Mouse (Mus musculus) forebrain, embryonic 10.5 days (tissue): ENCODE measurements around the gene Zcwpw1. TPM values are rescaled to one million over a fixed set of nuclear protein-coding genes. Genes with fewer than 3 reads are reported as not detected.

ENCODE experiments used
- DNase-seq: peaks from one replicate; pipeline ENCODE4 v3.0.0-alpha.2; 2017; ENCODE audit warnings: low spot score; ENCODE audit errors: extremely low spot score
- H3K27ac ChIP-seq: fragments of 300-500 bp; sonication (generic); 2 replicates; pipeline ENCODE4 v1.5.1; 2016; ENCODE audit warnings: mild to moderate bottlenecking
- H3K27me3 ChIP-seq: fragments of 300-500 bp; sonication (generic); 2 replicates; pipeline ENCODE4 v1.6.1; 2016; ENCODE audit warnings: mild to moderate bottlenecking; ENCODE audit not compliant: poor library complexity, severe bottlenecking
- H3K36me3 ChIP-seq: fragments of 300-500 bp; sonication (generic); replicated peaks from 2 replicates; pipeline ENCODE4 v1.6.1; 2016; ENCODE audit warnings: mild to moderate bottlenecking, moderate library complexity
- H3K4me1 ChIP-seq: fragments of 300-500 bp; sonication (generic); 2 replicates; pipeline ENCODE4 v1.6.1; 2016
- H3K4me3 ChIP-seq: fragments of 300-500 bp; sonication (generic); 2 replicates; pipeline ENCODE4 v1.5.1; 2016; ENCODE audit warnings: mild to moderate bottlenecking, moderate library complexity
- H3K9me3 ChIP-seq: fragments of 300-500 bp; sonication (generic); 2 replicates; pipeline ENCODE4 v1.6.1; 2016; ENCODE audit warnings: mild to moderate bottlenecking, moderate library complexity
- WGBS: fragments of 180-500 bp; shearing (Covaris S2); methylation state at CpG from one replicate; pipeline ENCODE4 v1.1.7; 2016; 5-methylcytosine and 5-hydroxymethylcytosine counted together
- polyA plus RNA-seq: library from polyadenylated mRNA; unstranded; fragments of >200 nt; fragmentation: Nextera tagmentation; extraction: Ambion mirVana; gene quantifications from 2 replicates; pipeline ENCODE4 v1.2.1, GENCODE M21; 2016

Gene Zcwpw1
- polyA plus RNA-seq, 1 experiment from 2014 or later: 12.9 TPM

- Histone ChIP-seq H3K36me3 (no peaks in the 10 kb centered on the region), H3K9me3 (no peaks in the 10 kb centered on the region), H3K27me3 (no peaks in the 10 kb centered on the region), H3K4me3 (no peak overlapping the region), H3K27ac (no peak overlapping the region), H3K4me1 (no peaks in the 10 kb centered on the region)
- no peak for DNase-seq
- WGBS: 85% methylated on average over 3 of the region's 3 CpGs
These were observed 13.3 kb downstream of the Zcwpw1 start for GRCm38 (mm10) chr5:137800917-137801316.

GRCm38 (mm10) chr5:137806158-137806557 lies 18.6 kb downstream of the Zcwpw1 start:
- Histone ChIP-seq H3K36me3 (no peaks in the 10 kb centered on the region), H3K9me3 (no peaks in the 10 kb centered on the region), H3K4me3 (no peak overlapping the region), H3K27ac (no peak overlapping the region), H3K4me1 (no peaks in the 10 kb centered on the region), H3K27me3 (no peaks in the 10 kb centered on the region)
- 73% methylated on average over 1 of the region's 1 CpGs for WGBS
- no peak for DNase-seq

GRCm38 (mm10) chr5:137808316-137808715 lies 20.7 kb downstream of the Zcwpw1 start:
- Histone ChIP-seq H3K4me1 (no peaks in the 10 kb centered on the region), H3K4me3 (no peak overlapping the region), H3K27ac (no peak overlapping the region), H3K36me3 (no peaks in the 10 kb centered on the region), H3K27me3 (no peaks in the 10 kb centered on the region), H3K9me3 (no peaks in the 10 kb centered on the region)
- no peak for DNase-seq
- 92% methylated on average over 5 of the region's 5 CpGs for WGBS

GRCm38 (mm10) chr5:137817466-137818222 lies 30.0 kb downstream of the Zcwpw1 start:
- no peaks in the 10 kb centered on the region for H3K4me1 ChIP-seq
- 0 out of 2 replicates have a peak, but pooled peaks cover 5% of the 10 kb centered on the region for H3K9me3 ChIP-seq
- no peak overlapping the region for H3K4me3 ChIP-seq
- DNase-seq: no peak
- H3K27ac ChIP-seq: no peak overlapping the region
- H3K27me3 ChIP-seq: no peaks in the 10 kb centered on the region
- no peaks in the 10 kb centered on the region for H3K36me3 ChIP-seq
- 80% methylated on average over 4 of the region's 4 CpGs for WGBS

GRCm38 (mm10) chr5:137822126-137822525 lies 34.5 kb downstream of the Zcwpw1 start:
- no peak overlapping the region for H3K4me3 ChIP-seq
- no peaks in the 10 kb centered on the region for H3K27me3 ChIP-seq
- DNase-seq: no peak
- H3K9me3 ChIP-seq: no peaks in the 10 kb centered on the region
- 70% methylated on average over 4 of the region's 4 CpGs for whole genome bisulfite sequencing
- no peak overlapping the region for H3K27ac ChIP-seq
- no peaks in the 10 kb centered on the region for H3K4me1 ChIP-seq
- H3K36me3 ChIP-seq: no peaks in the 10 kb centered on the region

GRCm38 (mm10) chr5:137822602-137823001 lies 35.0 kb downstream of the Zcwpw1 start:
- H3K4me3 ChIP-seq: no peak overlapping the region
- 78% methylated on average over 1 of the region's 1 CpGs for WGBS
- no peaks in the 10 kb centered on the region for H3K9me3 ChIP-seq
- H3K27ac ChIP-seq: no peak overlapping the region
- no peak for DNase-seq
- H3K27me3 ChIP-seq: no peaks in the 10 kb centered on the region
- no peaks in the 10 kb centered on the region for H3K36me3 ChIP-seq
- H3K4me1 ChIP-seq: no peaks in the 10 kb centered on the region

GRCm38 (mm10) chr5:137823455-137824045 lies 36.0 kb downstream of the Zcwpw1 start:
- 86% methylated on average over 6 of the region's 6 CpGs for WGBS
- no peaks in the 10 kb centered on the region for H3K36me3 ChIP-seq
- DNase-seq: no peak
- H3K27me3 ChIP-seq: no peaks in the 10 kb centered on the region
- H3K27ac ChIP-seq: no peak overlapping the region
- no peaks in the 10 kb centered on the region for H3K9me3 ChIP-seq
- H3K4me1 ChIP-seq: no peaks in the 10 kb centered on the region
- no peak overlapping the region for H3K4me3 ChIP-seq

- H3K9me3 ChIP-seq: no peaks in the 10 kb centered on the region
- H3K27ac ChIP-seq: no peak overlapping the region
- no peak overlapping the region for H3K4me3 ChIP-seq
- 91% methylated on average over 3 of the region's 3 CpGs for WGBS
- no peaks in the 10 kb centered on the region for H3K36me3 ChIP-seq
- no peak for DNase-seq
- no peaks in the 10 kb centered on the region for H3K4me1 ChIP-seq
- H3K27me3 ChIP-seq: no peaks in the 10 kb centered on the region
These were observed 37.4 kb downstream of the Zcwpw1 start for GRCm38 (mm10) chr5:137825030-137825429.

GRCm38 (mm10) chr5:137825971-137826370 lies 38.4 kb downstream of the Zcwpw1 start:
- H3K27me3 ChIP-seq: no peaks in the 10 kb centered on the region
- H3K9me3 ChIP-seq: no peaks in the 10 kb centered on the region
- H3K27ac ChIP-seq: no peak overlapping the region
- no peaks in the 10 kb centered on the region for H3K36me3 ChIP-seq
- WGBS: 78% methylated on average over 2 of the region's 2 CpGs
- H3K4me1 ChIP-seq: no peaks in the 10 kb centered on the region
- no peak for DNase-seq
- H3K4me3 ChIP-seq: no peak overlapping the region

GRCm38 (mm10) chr5:137826421-137826820 lies 38.8 kb downstream of the Zcwpw1 start:
- H3K27ac ChIP-seq: no peak overlapping the region
- no peaks in the 10 kb centered on the region for H3K27me3 ChIP-seq
- no peaks in the 10 kb centered on the region for H3K36me3 ChIP-seq
- H3K4me1 ChIP-seq: no peaks in the 10 kb centered on the region
- WGBS: 67% methylated on average over 7 of the region's 7 CpGs
- DNase-seq: no peak
- no peak overlapping the region for H3K4me3 ChIP-seq
- H3K9me3 ChIP-seq: no peaks in the 10 kb centered on the region

- Histone ChIP-seq H3K4me1 (no peaks in the 10 kb centered on the region), H3K9me3 (no peaks in the 10 kb centered on the region), H3K36me3 (no peaks in the 10 kb centered on the region), H3K27me3 (no peaks in the 10 kb centered on the region), H3K4me3 (no peak overlapping the region), H3K27ac (no peak overlapping the region)
- 89% methylated on average over 6 of the region's 6 CpGs for WGBS
- no peak for DNase-seq
These were observed 41.1 kb downstream of the Zcwpw1 start for GRCm38 (mm10) chr5:137828694-137829093.

GRCm38 (mm10) chr5:137830238-137830637 lies 42.6 kb downstream of the Zcwpw1 start:
- WGBS: 86% methylated on average over 7 of the region's 7 CpGs
- Histone ChIP-seq H3K4me1 (no peaks in the 10 kb centered on the region), H3K4me3 (no peak overlapping the region), H3K9me3 (no peaks in the 10 kb centered on the region), H3K27ac (no peak overlapping the region), H3K36me3 (no peaks in the 10 kb centered on the region), H3K27me3 (no peaks in the 10 kb centered on the region)
- no peak for DNase-seq

- Histone ChIP-seq H3K27ac (no peak overlapping the region), H3K27me3 (no peaks in the 10 kb centered on the region), H3K4me1 (no peaks in the 10 kb centered on the region), H3K9me3 (no peaks in the 10 kb centered on the region), H3K36me3 (no peaks in the 10 kb centered on the region), H3K4me3 (no peak overlapping the region)
- DNase-seq: no peak
- 94% methylated on average over 4 of the region's 4 CpGs for WGBS
These were observed 43.5 kb downstream of the Zcwpw1 start for GRCm38 (mm10) chr5:137831106-137831505.
